Mouse (Mus musculus): ENCODE data around the gene Mex3b.

Mex3b gene

GRCm38 (mm10) chr7:82866486-82867270 is 455 bp upstream of the Mex3b start:
- peak; percentile 57 for DNase-seq (ENCODE audit: low spot score)

- DNase-seq (ENCODE audit: low spot score): no peak
Measured at GRCm38 (mm10) chr7:82868309-82869230, 1.4 kb downstream of the Mex3b start.

- peak; percentile 14 for DNase-seq (ENCODE audit: low spot score)
Measured at GRCm38 (mm10) chr7:82869231-82870147, 2.4 kb downstream of the Mex3b start.

GRCm38 (mm10) chr7:82870148-82870513 is 3.0 kb downstream of the Mex3b start:
- DNase-seq (ENCODE audit: low spot score): no peak

GRCm38 (mm10) chr7:82876551-82876950 is 9.4 kb downstream of the Mex3b start:
- DNase-seq (ENCODE audit: low spot score): no peak

GRCm38 (mm10) chr7:82880016-82880415 is 12.9 kb downstream of the Mex3b start:
- DNase-seq (ENCODE audit: low spot score): no peak

- DNase-seq (ENCODE audit: low spot score): no peak
Measured at GRCm38 (mm10) chr7:82880700-82881099, 13.6 kb downstream of the Mex3b start.

GRCm38 (mm10) chr7:82890317-82890850 is 23.3 kb downstream of the Mex3b start:
- DNase-seq (ENCODE audit: low spot score): no peak

GRCm38 (mm10) chr7:82890875-82891515 is 23.9 kb downstream of the Mex3b start:
- no peak for DNase-seq (ENCODE audit: low spot score)

GRCm38 (mm10) chr7:82894366-82894765 is 27.2 kb downstream of the Mex3b start:
- DNase-seq (ENCODE audit: low spot score): no peak

- no peak for DNase-seq (ENCODE audit: low spot score)
Measured at GRCm38 (mm10) chr7:82895606-82896005, 28.5 kb downstream of the Mex3b start.

- DNase-seq (ENCODE audit: low spot score): no peak
Measured at GRCm38 (mm10) chr7:82896750-82897149, 29.6 kb downstream of the Mex3b start.

- DNase-seq (ENCODE audit: low spot score): no peak
Measured at GRCm38 (mm10) chr7:82899459-82900297, 32.5 kb downstream of the Mex3b start.

- DNase-seq (ENCODE audit: low spot score): no peak
Measured at GRCm38 (mm10) chr7:82903006-82903405, 35.9 kb downstream of the Mex3b start.

- no peak for DNase-seq (ENCODE audit: low spot score)
Measured at GRCm38 (mm10) chr7:82905527-82905926, 38.4 kb downstream of the Mex3b start.

GRCm38 (mm10) chr7:82907081-82907480 is 39.9 kb downstream of the Mex3b start:
- no peak for DNase-seq (ENCODE audit: low spot score)

GRCm38 (mm10) chr7:82910536-82911384 is 43.6 kb downstream of the Mex3b start:
- no peak for DNase-seq (ENCODE audit: low spot score)

GRCm38 (mm10) chr7:82911501-82911900 is 44.4 kb downstream of the Mex3b start:
- no peak for DNase-seq (ENCODE audit: low spot score)

GRCm38 (mm10) chr7:82914297-82914696 is 47.2 kb downstream of the Mex3b start:
- DNase-seq (ENCODE audit: low spot score): no peak

All from urinary bladder, postnatal 10 days (tissue).